Mouse (Mus musculus) natural killer cell, adult 2 months (primary cell): Measurements from ENCODE around the gene Gpr6.

Experiments used
- DNase-seq, 2 experiments: peaks; one replicate each; pipeline ENCODE4 v3.0.0; 2022; ENCODE audit warnings: low spot score in 2 of 2

Gpr6 gene

GRCm38 (mm10) chr10:41072116-41072515 lies at the start of gene Gpr6:
Gene Gpr6, minus strand, starts transcription at chr10:41072285.
- DNase-seq, result no peak

GRCm38 (mm10) chr10:41100060-41100459 lies 28.0 kb upstream of the Gpr6 start:
- no peak for DNase-seq

GRCm38 (mm10) chr10:41098137-41098536 lies 26.1 kb upstream of the Gpr6 start:
- DNase-seq, result no peak

- DNase-seq, result no peak
Observed at GRCm38 (mm10) chr10:41088852-41089251, 16.8 kb upstream of the Gpr6 start.

- DNase-seq, result no peak
Observed at GRCm38 (mm10) chr10:41071696-41072095, 389 bp downstream of the Gpr6 start.

- DNase-seq, result no peak
Observed at GRCm38 (mm10) chr10:41070693-41071651, 1.1 kb downstream of the Gpr6 start.

GRCm38 (mm10) chr10:41060250-41060831 lies 11.7 kb downstream of the Gpr6 start:
- no peak for DNase-seq

- DNase-seq, result no peak
Observed at GRCm38 (mm10) chr10:41055581-41055980, 16.5 kb downstream of the Gpr6 start.

GRCm38 (mm10) chr10:41054005-41054404 lies 18.1 kb downstream of the Gpr6 start:
- no peak for DNase-seq

GRCm38 (mm10) chr10:41042272-41042671 lies 29.8 kb downstream of the Gpr6 start:
- DNase-seq, result no peak

- no peak for DNase-seq
Observed at GRCm38 (mm10) chr10:41041478-41041877, 30.6 kb downstream of the Gpr6 start.

- no peak for DNase-seq
Observed at GRCm38 (mm10) chr10:41040530-41041085, 31.5 kb downstream of the Gpr6 start.

- no peak for DNase-seq
Observed at GRCm38 (mm10) chr10:41038476-41038875, 33.6 kb downstream of the Gpr6 start.

GRCm38 (mm10) chr10:41037722-41038121 lies 34.4 kb downstream of the Gpr6 start:
- DNase-seq, result no peak

- no peak for DNase-seq
Observed at GRCm38 (mm10) chr10:41032811-41033210, 39.3 kb downstream of the Gpr6 start.

- DNase-seq, result no peak
Observed at GRCm38 (mm10) chr10:41024860-41025259, 47.2 kb downstream of the Gpr6 start.

GRCm38 (mm10) chr10:41024406-41024805 lies 47.7 kb downstream of the Gpr6 start:
- no peak for DNase-seq

- no peak for DNase-seq
Observed at GRCm38 (mm10) chr10:41022226-41022625, 49.9 kb downstream of the Gpr6 start.
